Mouse (Mus musculus) effector memory CD4-positive, alpha-beta T cell, adult 7 months (primary cell): ENCODE measurements around the gene Hspb1. TPM values are rescaled to one million over a fixed set of nuclear protein-coding genes. Genes with fewer than 3 reads are reported as not detected.

ENCODE experiments used
- polyA plus RNA-seq: library from polyadenylated mRNA; unstranded; fragments of 100-300 nt; shearing (Covaris generic); gene quantifications from one replicate; pipeline ENCODE4 v1.2.1, GENCODE M21; 2017

Hspb1 gene
- polyA plus RNA-seq = 6.1 TPM

DNA sequence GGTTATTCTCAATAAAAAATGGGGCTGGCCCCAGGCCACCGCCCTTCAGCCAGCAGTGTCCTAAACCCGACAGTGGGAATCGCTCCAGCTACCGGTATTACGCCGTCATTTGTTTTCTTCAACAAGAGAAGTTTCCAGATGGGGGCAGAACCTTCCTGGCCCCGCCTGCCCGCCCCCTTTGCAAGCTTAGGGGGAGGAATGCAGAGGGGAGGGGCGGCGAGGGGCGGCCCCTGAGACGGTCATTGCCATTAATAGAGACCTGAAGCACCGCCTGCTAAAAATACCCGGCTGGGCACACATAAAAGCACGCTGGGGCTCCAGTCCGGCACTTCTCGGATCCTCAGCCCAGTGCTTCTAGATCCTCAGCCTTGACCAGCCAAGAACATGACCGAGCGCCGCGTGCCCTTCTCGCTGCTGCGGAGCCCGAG is at the start of gene Hspb1:
Gene Hspb1 (plus strand): TSS at position 245 of the 428 bp plus-strand sequence.

DNA sequence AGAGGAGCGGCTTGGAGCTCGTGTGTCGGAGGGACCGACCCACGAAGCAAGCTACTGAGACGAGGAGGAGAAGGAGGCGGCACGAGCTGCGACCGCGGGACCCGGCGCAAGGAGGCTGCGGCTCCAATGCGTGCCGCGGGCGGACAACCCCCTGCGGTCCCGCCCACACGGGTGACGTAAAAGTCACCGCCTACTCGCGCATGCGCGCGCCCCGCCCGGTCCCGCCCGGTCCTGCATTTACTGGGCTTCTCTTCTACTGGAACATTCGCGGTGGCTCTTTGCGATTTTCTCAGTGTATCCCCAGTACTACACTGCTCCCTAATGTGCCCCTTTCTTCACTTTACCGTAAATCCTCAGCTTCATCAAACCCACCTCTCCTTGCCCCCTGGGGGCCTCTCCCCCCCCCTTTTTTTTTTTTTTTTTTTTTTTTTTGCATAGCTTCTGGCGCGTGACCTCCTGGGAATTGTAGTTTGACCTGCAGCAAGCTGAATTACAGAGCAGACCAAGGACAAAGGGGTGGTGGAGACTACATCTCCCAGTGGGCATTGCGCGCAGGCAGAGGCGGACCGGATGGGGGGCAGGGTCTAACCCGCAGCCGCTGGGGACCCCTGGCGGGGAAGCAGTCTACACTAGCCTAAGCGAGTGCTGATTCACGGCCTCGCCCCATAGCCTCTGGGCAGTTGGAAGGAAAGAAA is 46.9 kb downstream of the Hspb1 start, which contains the start of gene Ywhag:
Gene Ywhag (minus strand): TSS at position 136 of the 695 bp plus-strand sequence.

Other genes with a start within 250 kb of the Hspb1 start
- 118 TPM for gene Por, start 217.9 kb upstream of the Hspb1 start, polyA plus RNA-seq
- gene Tmem120a, start 143.5 kb upstream of the Hspb1 start, polyA plus RNA-seq = 45.2 TPM
- 0.78 TPM for gene Styxl1, start 109.5 kb upstream of the Hspb1 start, polyA plus RNA-seq
- gene Mdh2, start 109.4 kb upstream of the Hspb1 start, polyA plus RNA-seq = 362 TPM
- 0.49 TPM for gene Srrm3, start 81.0 kb upstream of the Hspb1 start, polyA plus RNA-seq
- gene Ywhag, start 46.7 kb downstream of the Hspb1 start, polyA plus RNA-seq = 66.7 TPM
- gene Ssc4d, start 86.6 kb downstream of the Hspb1 start, polyA plus RNA-seq = not detected
- gene Zp3, start 92.2 kb downstream of the Hspb1 start, polyA plus RNA-seq = not detected
- gene Dtx2, start 106.9 kb downstream of the Hspb1 start, polyA plus RNA-seq = 22.5 TPM
- gene Upk3b, start 150.6 kb downstream of the Hspb1 start, polyA plus RNA-seq = 0.11 TPM
- gene Upk3bl, start 166.6 kb downstream of the Hspb1 start, polyA plus RNA-seq = not detected
- 4.3 TPM for gene Rasa4, start 196.0 kb downstream of the Hspb1 start, polyA plus RNA-seq
- 59.6 TPM for gene Polr2j, start 228.7 kb downstream of the Hspb1 start, polyA plus RNA-seq
- gene Lrwd1, start 248.2 kb downstream of the Hspb1 start, polyA plus RNA-seq = 40.3 TPM
- 55.2 TPM for gene Alkbh4, start 248.2 kb downstream of the Hspb1 start, polyA plus RNA-seq